Mouse (Mus musculus): ENCODE measurements around the gene Arhgdig.
A peak's percentile ranks its signal among the peaks of the same experiment; 100 is the strongest.

The Arhgdig gene

GRCm38 (mm10) chr17:26207686-26208085 lies at the start of gene Arhgdig:
Gene Arhgdig, minus strand, starts transcription at chr17:26207786.
- DNase-seq (ENCODE audit: low read depth): no peak

- no peak for DNase-seq (ENCODE audit: low read depth)
Measured at GRCm38 (mm10) chr17:26255313-26255712, 47.7 kb upstream of the Arhgdig start.

GRCm38 (mm10) chr17:26253399-26253798 lies 45.8 kb upstream of the Arhgdig start:
- DNase-seq (ENCODE audit: low read depth): no peak

- peak; percentile 85 for DNase-seq (ENCODE audit: low read depth)
Measured at GRCm38 (mm10) chr17:26252539-26253251, 45.1 kb upstream of the Arhgdig start, which contains the start of gene Luc7l. Gene Luc7l, plus strand, starts transcription at chr17:26252896.

- no peak for DNase-seq (ENCODE audit: low read depth)
Measured at GRCm38 (mm10) chr17:26251886-26252538, 44.4 kb upstream of the Arhgdig start.

GRCm38 (mm10) chr17:26244101-26244841 lies 36.7 kb upstream of the Arhgdig start, which contains the start of gene Fam234a:
Gene Fam234a, minus strand, starts transcription at chr17:26244242.
- peak; percentile 81 for DNase-seq (ENCODE audit: low read depth)

- peak; percentile 59 for DNase-seq (ENCODE audit: low read depth)
Measured at GRCm38 (mm10) chr17:26243471-26244100, 36.0 kb upstream of the Arhgdig start.

- DNase-seq (ENCODE audit: low read depth): peak; percentile 30
Measured at GRCm38 (mm10) chr17:26240990-26241389, 33.4 kb upstream of the Arhgdig start.

- DNase-seq (ENCODE audit: low read depth): no peak
Measured at GRCm38 (mm10) chr17:26240120-26240790, 32.7 kb upstream of the Arhgdig start.

GRCm38 (mm10) chr17:26239551-26239950 lies 32.0 kb upstream of the Arhgdig start:
- DNase-seq (ENCODE audit: low read depth): no peak

- DNase-seq (ENCODE audit: low read depth): no peak
Measured at GRCm38 (mm10) chr17:26237667-26238066, 30.1 kb upstream of the Arhgdig start.

- DNase-seq (ENCODE audit: low read depth): peak; percentile 26
Measured at GRCm38 (mm10) chr17:26235077-26235815, 27.7 kb upstream of the Arhgdig start.

- DNase-seq (ENCODE audit: low read depth): no peak
Measured at GRCm38 (mm10) chr17:26234386-26234785, 26.8 kb upstream of the Arhgdig start.

GRCm38 (mm10) chr17:26232863-26233262 lies 25.3 kb upstream of the Arhgdig start:
- DNase-seq (ENCODE audit: low read depth): no peak

- no peak for DNase-seq (ENCODE audit: low read depth)
Measured at GRCm38 (mm10) chr17:26231156-26231555, 23.6 kb upstream of the Arhgdig start.

- no peak for DNase-seq (ENCODE audit: low read depth)
Measured at GRCm38 (mm10) chr17:26229776-26230175, 22.2 kb upstream of the Arhgdig start.

GRCm38 (mm10) chr17:26225150-26225549 lies 17.6 kb upstream of the Arhgdig start:
- DNase-seq (ENCODE audit: low read depth): no peak

- no peak for DNase-seq (ENCODE audit: low read depth)
Measured at GRCm38 (mm10) chr17:26221508-26221907, 13.9 kb upstream of the Arhgdig start.

GRCm38 (mm10) chr17:26212681-26213080 lies 5.1 kb upstream of the Arhgdig start:
- DNase-seq (ENCODE audit: low read depth): no peak

- no peak for DNase-seq (ENCODE audit: low read depth)
Measured at GRCm38 (mm10) chr17:26212241-26212640, 4.7 kb upstream of the Arhgdig start.

- DNase-seq (ENCODE audit: low read depth): no peak
Measured at GRCm38 (mm10) chr17:26206392-26206791, 1.2 kb downstream of the Arhgdig start.

Data from fibroblast of lung, adult 2 months (primary cell).